ENCODE assay signal across 9 mouse cellular contexts in genomic region chr6:134922511-134923195, GRCm38 (mm10). TPM values are rescaled to one million over a fixed set of nuclear protein-coding genes. Genes with fewer than 3 reads are reported as not detected.
DNase-seq lines count a peak whose midpoint lies in the region; ATAC-seq lines count a peak whose summit lies in the region.
"Had no signal": no experiment of that assay in that cellular context is flagged by ENCODE, and none has a peak within 500 bp of the region (broad histone marks: within the 10 kb centered on the region; RNA-seq: fewer than 3 reads in every experiment).

No protein-coding gene starts in this region.

- no peak overlapping the region for H3K27ac ChIP-seq in kidney, embryonic 15.5 days
- H3K27ac ChIP-seq in embryonic facial prominence, embryonic 12.5 days = no peak overlapping the region
- H3K27ac ChIP-seq in limb, embryonic 12.5 days = no peak overlapping the region

- DNase-seq in kidney, postnatal 10 days = no peak
- DNase-seq in naive thymus-derived CD4-positive, alpha-beta T cell, adult 2 months (ENCODE audit: low read depth) = peak; percentile 51
- no peak for DNase-seq in right cerebral cortex, postnatal 10 days (ENCODE audit: low spot score in 2 of 2)
- no peak for DNase-seq in layer of hippocampus, postnatal 36 days
- DNase-seq in gastrocnemius, postnatal 36 days = no peak
- DNase-seq: adrenal gland, adult 8-10 months had no signal

- H3K9me3 ChIP-seq in kidney, embryonic 15.5 days (replicated peaks) = no peaks in the 10 kb centered on the region
- no peaks in the 10 kb centered on the region for H3K9me3 ChIP-seq in embryonic facial prominence, embryonic 12.5 days
- no peaks in the 10 kb centered on the region for H3K9me3 ChIP-seq in limb, embryonic 12.5 days

- H3K4me3 ChIP-seq in kidney, embryonic 15.5 days (replicated peaks) = peak overlapping the region; percentile 78
- H3K4me3 ChIP-seq in embryonic facial prominence, embryonic 12.5 days = peak overlapping the region; percentile 93
- H3K4me3 ChIP-seq in limb, embryonic 12.5 days (replicated peaks) = peak overlapping the region; percentile 83

- H3K9ac ChIP-seq in kidney, embryonic 15.5 days = peak overlapping the region; percentile 86
- H3K9ac ChIP-seq in embryonic facial prominence, embryonic 12.5 days = no peak overlapping the region
- H3K9ac ChIP-seq in limb, embryonic 12.5 days (replicated peaks) = peak overlapping the region; percentile 92; the same call in 1 of the 2 replicates

- H3K27me3 ChIP-seq in kidney, embryonic 15.5 days = no peaks in the 10 kb centered on the region
- no peaks in the 10 kb centered on the region for H3K27me3 ChIP-seq in embryonic facial prominence, embryonic 12.5 days
- peaks cover 4% of the 10 kb centered on the region; the same call in 1 of the 2 replicates for H3K27me3 ChIP-seq in limb, embryonic 12.5 days

- ATAC-seq in kidney, embryonic 15.5 days (replicated peaks; ENCODE audit: low FRiP score) = no peak
- ATAC-seq in embryonic facial prominence, embryonic 12.5 days (ENCODE audit: insufficient number of reproducible peaks, insufficient read depth, low FRiP score, low TSS enrichment) = no peak
- no peak for ATAC-seq in limb, embryonic 12.5 days (ENCODE audit: insufficient number of reproducible peaks, insufficient read depth, low FRiP score, low TSS enrichment, low read depth)

- 55% methylated on average over 9 of the region's 9 CpGs for WGBS in kidney, embryonic 15.5 days
- 53% methylated on average over 9 of the region's 9 CpGs for WGBS in embryonic facial prominence, embryonic 12.5 days
- 67% methylated on average over 9 of the region's 9 CpGs for WGBS in limb, embryonic 12.5 days

- intact Hi-C loops in gastrocnemius, postnatal 36 days (cut with DNase I) = no loop called here

- H3K36me3 ChIP-seq in kidney, embryonic 15.5 days = peaks cover 6% of the 10 kb centered on the region; the same call in 1 of the 2 replicates
- 0 out of 2 replicates have a peak, but pooled peaks cover 3% of the 10 kb centered on the region for H3K36me3 ChIP-seq in embryonic facial prominence, embryonic 12.5 days
- peaks cover 19% of the 10 kb centered on the region; the same call in 1 of the 2 replicates for H3K36me3 ChIP-seq in limb, embryonic 12.5 days

- peaks cover 55% of the 10 kb centered on the region for H3K4me1 ChIP-seq in kidney, embryonic 15.5 days
- peaks cover 20% of the 10 kb centered on the region for H3K4me1 ChIP-seq in embryonic facial prominence, embryonic 12.5 days
- H3K4me1 ChIP-seq in limb, embryonic 12.5 days (replicated peaks) = peaks cover 45% of the 10 kb centered on the region

- H3K4me2 ChIP-seq in kidney, embryonic 15.5 days = peak overlapping the region; percentile 87
- H3K4me2 ChIP-seq in embryonic facial prominence, embryonic 12.5 days (replicated peaks) = peak overlapping the region; percentile 86
- peak overlapping the region; percentile 93 for H3K4me2 ChIP-seq in limb, embryonic 12.5 days

RNA-seq across cellular contexts. Expression of gene Cdkn1b, which starts 2.5 kb away (rescaled TPM):
- polyA plus RNA-seq in kidney, embryonic 15.5 days (2015; fragmentation: Nextera tagmentation; extraction: Ambion mirVana) = 15.9 and 17.6 TPM in 2 replicates
- polyA plus RNA-seq in embryonic facial prominence, embryonic 12.5 days (2016; fragmentation: Nextera tagmentation; extraction: Ambion mirVana) = 19.3 and 19.5 TPM in 2 replicates
- polyA plus RNA-seq in limb, embryonic 12.5 days (2016; fragmentation: Nextera tagmentation; extraction: Ambion mirVana) = 18.5 and 18.8 TPM in 2 replicates
- total RNA-seq in layer of hippocampus, postnatal 36 days (2021) = 10 to 100 TPM; 51.0 to 52.6 TPM
- 10 to 100 TPM; 35.3 to 39.5 TPM for total RNA-seq in gastrocnemius, postnatal 36 days (2021)

RNA-seq across cellular contexts. Expression of gene Gpr19, which starts 24.3 kb away (rescaled TPM):
- polyA plus RNA-seq in kidney, embryonic 15.5 days (2015; fragmentation: Nextera tagmentation; extraction: Ambion mirVana) = 11.0 and 12.3 TPM in 2 replicates
- polyA plus RNA-seq in embryonic facial prominence, embryonic 12.5 days (2016; fragmentation: Nextera tagmentation; extraction: Ambion mirVana) = 10.1 and 14.6 TPM in 2 replicates
- 8.3 and 8.6 TPM in 2 replicates for polyA plus RNA-seq in limb, embryonic 12.5 days (2016; fragmentation: Nextera tagmentation; extraction: Ambion mirVana)
- total RNA-seq in layer of hippocampus, postnatal 36 days (2021) = 10 to 100 TPM; 28.1 to 29.3 TPM
- total RNA-seq in gastrocnemius, postnatal 36 days (2021) = 1 to 10 TPM; 3.5 to 4.6 TPM

RNA-seq across cellular contexts. Expression of gene Apold1, which starts 58.9 kb away (rescaled TPM):
- polyA plus RNA-seq in kidney, embryonic 15.5 days (2015; fragmentation: Nextera tagmentation; extraction: Ambion mirVana) = 3.9 and 4.6 TPM in 2 replicates
- 4.5 and 4.7 TPM in 2 replicates for polyA plus RNA-seq in embryonic facial prominence, embryonic 12.5 days (2016; fragmentation: Nextera tagmentation; extraction: Ambion mirVana)
- 4.5 and 5.2 TPM in 2 replicates for polyA plus RNA-seq in limb, embryonic 12.5 days (2016; fragmentation: Nextera tagmentation; extraction: Ambion mirVana)
- 1 to 10 TPM; 3.1 to 3.4 TPM for total RNA-seq in layer of hippocampus, postnatal 36 days (2021)
- 1 to 10 TPM; 1.1 to 4.9 TPM for total RNA-seq in gastrocnemius, postnatal 36 days (2021)
